Mouse (Mus musculus) regulatory T cell (primary cell): ENCODE measurements around the gene Nlgn1.
"Not testable (repeated sequence)": the region's sequence is repeated elsewhere in the genome, so short reads cannot be mapped to it uniquely, and the experiment has no call there.

Source experiments
- in situ Hi-C: fragments of 300-600 bp; cut with MboI, MseI; formaldehyde crosslinking; loops from one replicate; pipeline ENCODE4 v1.15.1; 2025; ENCODE audit warnings: high pct_unique_total_duplicates

The Nlgn1 gene

DNA sequence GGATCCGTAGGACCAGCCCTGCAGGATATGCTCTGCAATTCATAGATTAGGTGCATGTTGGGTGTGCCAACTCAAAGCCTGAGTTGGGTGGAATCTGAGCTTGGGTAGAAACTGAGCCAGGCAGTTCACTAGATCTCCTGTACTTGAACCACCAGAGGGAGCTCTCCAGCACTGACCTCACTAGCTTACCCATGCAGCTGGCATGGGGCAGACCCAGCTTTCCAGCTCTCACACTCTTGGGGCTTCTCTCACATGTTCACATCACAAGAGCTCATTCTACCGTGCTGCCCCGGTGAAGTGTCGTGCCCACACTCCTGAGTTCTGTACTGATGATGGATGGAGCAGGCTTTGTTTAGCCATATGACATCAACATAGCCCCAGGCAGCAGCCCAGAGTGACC is 679.2 kb downstream of the Nlgn1 start:
- in situ Hi-C loops = no loop called here

GRCm38 (mm10) chr3:25645895-25646691 is 686.2 kb downstream of the Nlgn1 start:
- in situ Hi-C loops = no loop called here

GRCm38 (mm10) chr3:25629198-25629597 is 703.1 kb downstream of the Nlgn1 start:
- in situ Hi-C loops = no loop called here

DNA sequence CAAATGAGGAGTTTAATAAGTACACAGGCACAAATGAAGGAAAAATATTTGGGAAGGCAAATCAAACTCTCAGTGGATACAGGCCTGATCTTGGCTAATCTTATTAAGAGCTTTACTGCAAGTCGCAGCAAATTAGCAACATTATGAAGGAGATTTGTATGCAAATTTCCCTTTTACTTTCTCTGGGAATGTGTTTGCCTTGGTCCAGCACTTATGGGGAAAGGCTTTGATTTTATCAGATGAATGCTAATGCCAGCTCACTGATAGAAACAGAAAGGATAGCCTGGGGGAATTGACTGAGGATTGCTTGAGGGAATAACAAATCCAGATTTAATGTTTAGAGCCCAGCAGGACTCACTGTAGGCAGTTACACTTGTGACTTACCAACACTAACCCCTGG is 725.7 kb downstream of the Nlgn1 start:
- in situ Hi-C loops = no loop called here

- in situ Hi-C loops = no loop called here
Observed at GRCm38 (mm10) chr3:25597513-25597912, 734.7 kb downstream of the Nlgn1 start.

DNA sequence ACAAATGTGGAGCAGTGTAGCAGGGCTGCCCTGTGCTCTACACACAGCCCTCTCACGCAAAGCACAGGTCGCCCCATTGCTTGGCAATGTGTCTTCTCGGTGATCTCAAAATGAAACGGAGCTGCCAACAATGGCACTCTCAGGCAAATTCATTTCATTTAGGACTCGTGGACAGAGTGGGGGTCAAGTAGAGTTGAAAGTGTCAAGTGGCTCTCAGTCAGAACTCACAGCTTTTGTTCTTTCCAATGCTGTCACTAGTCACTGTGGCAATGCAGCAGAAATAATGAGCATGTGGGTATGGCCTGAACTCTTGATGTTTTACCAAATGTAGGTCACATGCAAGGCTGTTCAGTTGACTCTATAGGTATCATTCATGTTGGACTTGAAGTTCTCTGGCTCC is 756.7 kb downstream of the Nlgn1 start:
- in situ Hi-C loops = no loop called here

GRCm38 (mm10) chr3:25574840-25575239 is 757.4 kb downstream of the Nlgn1 start:
- in situ Hi-C loops = no loop called here

GRCm38 (mm10) chr3:25558513-25558912 is 773.7 kb downstream of the Nlgn1 start:
- in situ Hi-C loops = not testable (repeated sequence)

DNA sequence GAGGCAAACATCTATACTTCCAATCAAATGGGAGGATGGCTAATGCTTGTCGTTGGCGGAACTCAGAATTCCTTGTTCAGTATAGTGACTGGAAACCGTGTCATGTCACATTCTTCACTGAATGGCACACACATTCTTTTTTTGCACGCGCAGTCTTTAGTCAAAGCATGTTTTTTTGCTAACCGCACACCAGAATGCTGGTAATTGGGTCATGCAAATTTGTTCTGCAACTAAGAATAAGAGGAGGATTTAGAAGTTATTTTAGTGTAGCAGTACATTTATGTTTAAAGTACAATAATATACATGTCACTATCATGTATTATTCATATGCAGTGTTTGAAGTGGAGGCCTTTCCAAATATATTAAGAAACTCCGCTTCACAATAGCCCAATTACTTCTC is 783.2 kb downstream of the Nlgn1 start:
- in situ Hi-C loops = not testable (repeated sequence)

- in situ Hi-C loops = not testable (repeated sequence)
Observed at GRCm38 (mm10) chr3:25524236-25524635, 808.0 kb downstream of the Nlgn1 start.

- in situ Hi-C loops = no loop called here
Observed at GRCm38 (mm10) chr3:25463051-25463450, 869.2 kb downstream of the Nlgn1 start.

- in situ Hi-C loops = no loop called here
Observed at GRCm38 (mm10) chr3:25456250-25456860, 875.9 kb downstream of the Nlgn1 start.

DNA sequence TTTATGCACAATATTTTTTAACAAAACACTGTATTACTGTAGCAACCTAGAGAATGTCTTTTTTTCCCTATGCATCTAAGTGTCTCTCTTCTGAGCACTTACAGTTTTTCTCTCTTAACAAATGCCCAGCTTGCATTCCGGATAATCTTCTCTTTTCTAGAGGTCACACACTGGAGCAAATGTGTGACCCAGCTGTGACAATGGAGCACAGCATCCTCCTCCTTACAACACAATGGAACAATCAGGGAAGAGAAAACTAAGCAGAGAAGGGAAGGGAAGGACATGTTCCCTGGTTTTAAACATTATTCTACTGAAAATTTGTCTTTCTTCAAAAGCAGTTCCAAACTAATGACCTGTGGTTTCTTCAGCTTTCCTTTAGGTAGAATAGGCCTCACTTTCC is 879.9 kb downstream of the Nlgn1 start:
- in situ Hi-C loops = no loop called here

GRCm38 (mm10) chr3:25450471-25450870 is 881.8 kb downstream of the Nlgn1 start:
- in situ Hi-C loops = no loop called here

- in situ Hi-C loops = no loop called here
Observed at GRCm38 (mm10) chr3:25449356-25449755, 882.9 kb downstream of the Nlgn1 start.

DNA sequence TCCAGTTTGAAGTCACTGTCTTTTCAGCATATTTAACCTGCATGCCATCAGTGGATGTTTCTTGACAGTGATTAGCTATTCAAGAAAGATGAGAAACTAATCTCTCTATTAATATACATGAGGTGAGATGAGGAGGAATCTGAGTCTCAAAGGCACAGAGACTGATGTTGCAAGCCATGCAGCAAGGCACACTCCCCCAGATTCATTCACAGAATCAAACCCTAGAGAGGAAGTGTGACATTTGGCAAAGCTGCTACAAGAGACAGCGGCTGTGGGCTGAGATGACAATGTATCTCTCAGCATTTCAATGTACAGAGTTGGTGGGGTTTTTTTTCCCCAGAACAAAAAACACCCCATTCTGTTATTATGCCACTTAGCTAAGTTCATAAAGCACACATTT is 885.1 kb downstream of the Nlgn1 start:
- in situ Hi-C loops = no loop called here

GRCm38 (mm10) chr3:25443657-25444056 is 888.6 kb downstream of the Nlgn1 start:
- in situ Hi-C loops = no loop called here

- in situ Hi-C loops = no loop called here
Observed at GRCm38 (mm10) chr3:25442617-25443016, 889.6 kb downstream of the Nlgn1 start.

DNA sequence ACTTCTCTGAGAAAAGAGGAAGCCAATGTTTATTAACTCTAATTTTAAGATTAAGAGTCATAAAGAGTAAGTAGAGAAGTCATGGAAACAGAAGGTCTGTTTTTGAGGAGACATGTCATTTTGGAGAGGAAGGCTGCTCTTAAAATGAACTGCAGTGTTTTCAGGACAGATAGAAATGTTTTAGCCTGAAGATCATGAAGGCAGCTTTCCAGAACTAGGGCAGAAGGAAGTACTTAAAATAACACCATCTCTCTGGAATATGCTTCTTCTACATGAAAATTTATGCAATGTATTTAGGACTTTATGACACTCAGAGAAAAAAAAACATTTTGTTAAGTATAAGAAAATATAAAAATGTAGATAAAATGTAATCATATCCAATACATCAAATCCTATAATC is 905.3 kb downstream of the Nlgn1 start:
- in situ Hi-C loops = no loop called here

GRCm38 (mm10) chr3:25412003-25412402 is 920.3 kb downstream of the Nlgn1 start:
- in situ Hi-C loops = no loop called here
